In the genomic region with DNA sequence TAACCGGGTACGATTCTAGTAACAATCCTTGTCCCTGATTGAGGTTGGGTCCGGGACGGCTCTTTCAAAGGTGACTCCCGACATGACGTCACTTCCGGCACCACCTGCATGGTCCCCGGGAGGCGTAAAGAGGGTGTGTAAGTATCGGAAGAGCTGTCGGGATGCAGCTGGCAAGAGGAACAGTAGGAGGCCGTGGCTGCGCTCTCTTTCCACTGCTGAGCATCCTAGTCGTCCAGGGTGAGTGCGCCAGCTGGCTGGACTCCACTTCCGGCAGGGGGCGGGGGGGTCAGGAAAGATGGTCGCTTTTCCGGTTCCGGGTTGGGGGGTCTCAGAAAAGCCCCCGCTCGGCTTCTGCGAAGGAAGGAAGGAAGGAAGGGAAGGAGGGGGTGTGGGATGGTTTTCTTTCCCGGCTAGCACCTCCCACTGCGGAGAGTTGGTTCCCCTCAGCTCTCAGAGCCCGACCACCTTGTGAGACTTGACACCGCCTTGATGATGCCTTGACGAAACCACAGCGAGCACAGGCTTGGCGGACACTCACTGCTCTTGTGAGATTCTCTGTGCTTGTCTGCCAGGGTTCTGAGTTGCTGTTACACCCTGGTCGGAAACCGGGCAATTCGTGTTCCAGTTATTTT, we compare ENCODE assay signal across 8 mouse cellular contexts. TPM values are rescaled to one million over a fixed set of nuclear protein-coding genes. Genes with fewer than 3 reads are reported as not detected.
A peak's percentile ranks its signal among the peaks of the same experiment; 100 is the strongest.
DNase-seq lines count a peak whose midpoint lies in the region; ATAC-seq and TF ChIP-seq lines count a peak whose summit lies in the region.

A gene (plus strand): TSS at position 105 of the 632 bp plus-strand sequence.

- H3K9me3 ChIP-seq in hindbrain, embryonic 11.5 days (ENCODE audit: control insufficient read depth, low read length) = no peaks in the 10 kb centered on the region
- H3K9me3 ChIP-seq in lung, postnatal 0 days (ENCODE audit: low read length) = no peaks in the 10 kb centered on the region

- H3K4me2 ChIP-seq in hindbrain, embryonic 11.5 days (replicated peaks; ENCODE audit: low read depth, low read length) = peak within 1 kb of the TSS; percentile 58
- peak within 1 kb of the TSS; percentile 59 for H3K4me2 ChIP-seq in lung, postnatal 0 days (replicated peaks; ENCODE audit: low read depth, low read length)

- H3K4me1 ChIP-seq in cerebellum, adult 2 months (ENCODE audit: control insufficient read depth, insufficient read depth, low read length) = peaks cover 6% of the 10 kb centered on the region; the same call in 1 of the 2 replicates
- no peaks in the 10 kb centered on the region for H3K4me1 ChIP-seq in hindbrain, embryonic 11.5 days (replicated peaks; ENCODE audit: control insufficient read depth, insufficient read depth, low read length)
- no peaks in the 10 kb centered on the region; the same call in 1 of the 2 replicates for H3K4me1 ChIP-seq in lung, postnatal 0 days (ENCODE audit: insufficient read depth, low read depth, low read length)

- H3K4me3 ChIP-seq in cerebellum, adult 2 months (replicated peaks; ENCODE audit: insufficient read depth, low read depth, low read length) = peak within 1 kb of the TSS; percentile 93
- peak within 1 kb of the TSS; percentile 62 for H3K4me3 ChIP-seq in hindbrain, embryonic 11.5 days (ENCODE audit: low read depth, low read length)
- H3K4me3 ChIP-seq in lung, postnatal 0 days (ENCODE audit: low read depth, low read length) = peak within 1 kb of the TSS; percentile 60

- ATAC-seq in hindbrain, embryonic 11.5 days (ENCODE audit: low FRiP score) = peak; percentile 93
- ATAC-seq in lung, postnatal 0 days = peak; percentile 92

- no peaks in the 10 kb centered on the region for H3K36me3 ChIP-seq in hindbrain, embryonic 11.5 days (ENCODE audit: control insufficient read depth, insufficient read depth, low read length)
- no peaks in the 10 kb centered on the region for H3K36me3 ChIP-seq in lung, postnatal 0 days (ENCODE audit: insufficient read depth, low read length)

- under 1% methylated on average over 33 of the region's 33 CpGs for WGBS in cerebellum, adult 2 months
- 1% methylated on average over 33 of the region's 33 CpGs for WGBS in hindbrain, embryonic 11.5 days
- under 1% methylated on average over 33 of the region's 33 CpGs for WGBS in lung, postnatal 0 days

- peak; percentile 41; the same call in 1 of the 2 replicates for TF ChIP-seq POLR2A in cerebellum, adult 2 months (IDR thresholded peaks at IDR 0.05; ENCODE audit: borderline replicate concordance, insufficient read depth, low read length)

- TF ChIP-seq EP300 in lung, postnatal 0 days (IDR thresholded peaks at IDR 0.05) = peak; percentile 46; the same call in 1 of the 2 replicates

- DNase-seq in ES-CJ7 (ENCODE audit: low read depth, low spot score) = peak; percentile 97
- peak; percentile 89 to 90 for DNase-seq in cerebellum, adult 2 months
- peak; percentile 76 to 88 for DNase-seq in frontal cortex, adult 2 months (ENCODE audit: extremely low spot score in 1 of 2, low spot score in 1 of 2)
- DNase-seq in hindbrain, embryonic 11.5 days (ENCODE audit: low spot score) = peak; percentile 93
- DNase-seq in layer of hippocampus, postnatal 10 days (ENCODE audit: low spot score in 2 of 2) = peak; percentile 88 to 90
- peak; percentile 87 for DNase-seq in lung, postnatal 0 days (ENCODE audit: low spot score)
- peak; percentile 74 for DNase-seq in ovary, postnatal 14 days (ENCODE audit: low spot score)
- peak; percentile 84 to 89 for DNase-seq in thymus, postnatal 10 days (ENCODE audit: low spot score in 2 of 2)

- H3K27me3 ChIP-seq in cerebellum, adult 2 months (ENCODE audit: control insufficient read depth, insufficient read depth, low read length) = no peaks in the 10 kb centered on the region
- H3K27me3 ChIP-seq in hindbrain, embryonic 11.5 days (ENCODE audit: control insufficient read depth, insufficient read depth, low read length) = no peaks in the 10 kb centered on the region
- no peaks in the 10 kb centered on the region for H3K27me3 ChIP-seq in lung, postnatal 0 days (replicated peaks; ENCODE audit: insufficient read depth, low read length)

- peak within 1 kb of the TSS; percentile 59 for H3K9ac ChIP-seq in hindbrain, embryonic 11.5 days (ENCODE audit: low read depth, low read length)
- H3K9ac ChIP-seq in lung, postnatal 0 days (replicated peaks; ENCODE audit: low read depth) = peak within 1 kb of the TSS; percentile 13; the same call in 1 of the 2 replicates

- peak within 1 kb of the TSS; percentile 96 for H3K27ac ChIP-seq in cerebellum, adult 2 months (ENCODE audit: insufficient read depth, low read length)
- peak within 1 kb of the TSS; percentile 98 for H3K27ac ChIP-seq in hindbrain, embryonic 11.5 days (ENCODE audit: low read depth, low read length)
- peak within 1 kb of the TSS; percentile 82 for H3K27ac ChIP-seq in lung, postnatal 0 days (ENCODE audit: low read length)

- TF ChIP-seq CTCF in cerebellum, adult 2 months (IDR thresholded peaks at IDR 0.05; ENCODE audit: borderline replicate concordance, insufficient read depth, low read depth, low read length) = no peak
- TF ChIP-seq CTCF in lung, postnatal 0 days (IDR thresholded peaks at IDR 0.05) = peak; percentile 17; the same call in 1 of the 2 replicates

RNA-seq across cellular contexts. Expression of the gene that starts here (rescaled TPM):
- polyA plus RNA-seq in cerebellum, adult 2 months (2012; rRNA removed) = 7.4 and 8.3 TPM in 2 replicates
- 2.0 and 2.1 TPM in 2 replicates for polyA plus RNA-seq in frontal cortex, adult 2 months (2012; rRNA removed)
- 1.7 and 2.8 TPM in 2 replicates for polyA plus RNA-seq in hindbrain, embryonic 11.5 days (2014; fragmentation: Nextera tagmentation; extraction: Ambion mirVana)
- total RNA-seq in layer of hippocampus, postnatal 10 days (2021) = 1 to 10 TPM; 3.1 to 3.7 TPM
- polyA plus RNA-seq in lung, postnatal 0 days (2015; fragmentation: Nextera tagmentation; extraction: Ambion mirVana) = 2.0 and 2.2 TPM in 2 replicates

Comparison
In these comparisons a context has a peak if more than half of its experiments do, and no peak if none do; other contexts are left out.
1. Peak in every context shown above with its lines: DNase-seq, ATAC-seq, H3K4me3 ChIP-seq and H3K27ac ChIP-seq.